Mouse (Mus musculus) stomach, postnatal 0 days (tissue): ENCODE data around the gene Adgrl1. TPM values are rescaled to one million over a fixed set of nuclear protein-coding genes. Genes with fewer than 3 reads are reported as not detected.

Experiments used
- ATAC-seq: fragments of 200-750 bp; cut with Nextera tagmentation; 2 replicates; pipeline ENCODE4 v1.8.0; 2017; ENCODE audit not compliant: low FRiP score, low TSS enrichment
- DNase-seq: peaks from one replicate; pipeline ENCODE4 v3.0.0-alpha.2; 2016; ENCODE audit warnings: low spot score
- H3K27ac ChIP-seq: fragments of 300-500 bp; sonication (generic); replicated peaks from 2 replicates; pipeline ENCODE4 v1.5.1; 2014; ENCODE audit warnings: mild to moderate bottlenecking, control low read depth
- H3K27me3 ChIP-seq: fragments of 300-500 bp; sonication (generic); 2 replicates; pipeline ENCODE4 v1.6.1; 2014; ENCODE audit warnings: low read length; ENCODE audit not compliant: control insufficient read depth, insufficient read depth
- H3K36me3 ChIP-seq: fragments of 300-500 bp; sonication (generic); 2 replicates; pipeline ENCODE4 v1.6.1; 2014; ENCODE audit warnings: low read length, mixed read lengths; ENCODE audit not compliant: control insufficient read depth, insufficient read depth
- H3K4me1 ChIP-seq: fragments of 300-500 bp; sonication (generic); replicated peaks from 2 replicates; pipeline ENCODE4 v1.6.1; 2014; ENCODE audit warnings: antibody characterized with exemption; ENCODE audit not compliant: control insufficient read depth, insufficient read depth
- H3K4me2 ChIP-seq: fragments of 300-500 bp; sonication (generic); replicated peaks from 2 replicates; pipeline ENCODE4 v1.6.1; 2014; ENCODE audit warnings: low read depth, mild to moderate bottlenecking, control low read depth, moderate library complexity
- H3K4me3 ChIP-seq: fragments of 300-500 bp; sonication (generic); 2 replicates; pipeline ENCODE4 v1.5.1; 2014; ENCODE audit warnings: low read depth, low read length, control low read depth
- H3K9ac ChIP-seq: fragments of 300-500 bp; sonication (generic); 2 replicates; pipeline ENCODE4 v1.6.1; 2014; ENCODE audit warnings: mild to moderate bottlenecking, low read length, control low read depth, mixed read lengths
- H3K9me3 ChIP-seq: fragments of 300-500 bp; sonication (generic); 2 replicates; pipeline ENCODE4 v1.6.1; 2016; ENCODE audit warnings: low read length; ENCODE audit not compliant: control insufficient read depth
- CTCF ChIP-seq: IDR thresholded peaks from 2 replicates; pipeline ENCODE4 v1.5.1; 2016; ENCODE audit warnings: antibody characterized with exemption, low read depth, mild to moderate bottlenecking, moderate library complexity
- EP300 ChIP-seq: optimal IDR thresholded peaks from 2 replicates; pipeline ENCODE3; 2016; ENCODE audit warnings: antibody characterized with exemption
- WGBS: fragments of 180-500 bp; shearing (Covaris S2); extraction: QIAGEN DNeasy Blood & Tissue Kit; methylation state at CpG from one replicate; pipeline ENCODE4 v1.1.7; 2014; 5-methylcytosine and 5-hydroxymethylcytosine counted together
- polyA plus RNA-seq: library from polyadenylated mRNA; unstranded; fragments of >200 nt; fragmentation: Nextera tagmentation; extraction: Ambion mirVana; gene quantifications from 2 replicates; pipeline ENCODE4 v1.2.1, GENCODE M21; 2015

Gene Adgrl1
- polyA plus RNA-seq, 1 experiment from 2014 or later: 6.5 TPM

DNA sequence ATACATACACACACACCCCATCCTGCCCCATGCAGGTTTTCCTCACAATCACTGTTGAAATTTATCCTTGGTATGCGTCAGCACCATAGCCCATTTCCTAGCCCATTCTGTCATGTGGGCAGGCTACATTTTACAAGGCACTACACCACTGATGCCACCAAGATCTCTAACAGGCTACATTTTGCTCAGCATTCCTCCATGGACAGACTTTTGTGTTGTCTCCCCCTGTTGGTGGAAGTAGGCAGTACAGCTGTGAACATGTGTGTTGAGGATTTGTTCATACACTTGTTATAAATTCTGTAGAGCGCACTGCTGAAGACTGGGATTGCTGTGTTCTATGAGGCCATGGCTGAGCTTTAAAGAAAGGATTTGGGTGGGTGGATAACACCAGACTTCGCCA is 21.7 kb downstream of the Adgrl1 start:
- Histone ChIP-seq H3K4me3 (no peak overlapping the region), H3K36me3 (0 out of 2 replicates have a peak, but pooled peaks cover 4% of the 10 kb centered on the region), H3K4me1 (no peaks in the 10 kb centered on the region), H3K9ac (no peak overlapping the region), H3K4me2 (no peak overlapping the region), H3K27ac (no peak overlapping the region), H3K9me3 (no peaks in the 10 kb centered on the region), H3K27me3 (no peaks in the 10 kb centered on the region)
- 74% methylated on average over 3 of the region's 3 CpGs for WGBS
- TF ChIP-seq EP300: no peak
- TF ChIP-seq CTCF: peak; percentile 94
- ATAC-seq (0 out of 2 replicates have a peak, but pooled peaks have one; percentile 28), DNase-seq (peak; percentile 78)

DNA sequence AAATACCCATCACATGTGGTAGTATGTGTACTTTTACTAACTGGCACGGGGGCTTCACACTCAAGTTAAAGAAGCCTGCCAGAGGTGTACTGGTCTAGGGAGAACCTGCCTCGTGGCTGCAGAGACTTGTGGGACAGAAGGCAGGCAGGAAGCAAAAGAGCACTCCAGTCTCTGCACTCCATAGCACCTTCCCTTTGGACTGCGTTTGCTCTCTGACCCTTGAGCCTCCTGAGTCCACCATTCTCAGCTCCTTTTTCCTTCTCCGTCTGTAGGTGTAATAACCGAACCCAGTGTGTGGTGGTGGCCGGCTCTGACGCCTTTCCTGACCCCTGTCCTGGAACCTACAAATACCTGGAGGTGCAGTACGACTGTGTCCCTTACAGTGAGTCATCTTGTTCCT is 22.8 kb downstream of the Adgrl1 start:
- H3K9me3 ChIP-seq: no peaks in the 10 kb centered on the region
- H3K9ac ChIP-seq: no peak overlapping the region
- no peak for ATAC-seq

DNA sequence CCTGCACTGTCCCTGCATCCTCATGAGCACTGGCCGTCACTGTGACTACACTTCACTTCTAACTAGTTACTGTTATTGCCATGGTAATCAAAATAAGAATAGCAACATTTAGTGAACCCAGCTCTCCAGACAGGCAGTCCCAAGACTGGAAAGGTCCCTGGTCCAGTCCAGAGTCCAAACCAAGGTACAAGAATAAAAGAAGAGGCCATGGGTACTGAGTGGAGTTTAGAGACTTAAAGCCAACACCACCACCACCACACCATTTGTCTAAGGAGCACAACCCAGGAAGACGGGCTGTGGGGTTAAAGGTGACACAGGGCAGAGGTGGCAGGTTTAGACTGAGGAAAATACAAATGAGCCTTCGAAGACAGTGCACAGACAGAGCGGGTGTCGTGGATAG is 24.7 kb downstream of the Adgrl1 start:
- Histone ChIP-seq H3K4me2 (no peak overlapping the region), H3K4me1 (no peaks in the 10 kb centered on the region), H3K9ac (no peak overlapping the region), H3K4me3 (no peak overlapping the region), H3K27ac (no peak overlapping the region), H3K9me3 (no peaks in the 10 kb centered on the region), H3K27me3 (no peaks in the 10 kb centered on the region), H3K36me3 (peaks cover 7% of the 10 kb centered on the region; the same call in 1 of the 2 replicates)
- DNase-seq (no peak), ATAC-seq (no peak)
- TF ChIP-seq CTCF (no peak), EP300 (no peak)
- WGBS: 82% methylated on average over 5 of the region's 5 CpGs

More for the DNA sequence above, 22.8 kb downstream of the Adgrl1 start:
- no peak overlapping the region for H3K27ac ChIP-seq
- H3K4me2 ChIP-seq: no peak overlapping the region
- DNase-seq: no peak
- WGBS: 92% methylated on average over 8 of the region's 8 CpGs
- TF ChIP-seq EP300 (no peak), CTCF (no peak)
- H3K36me3 ChIP-seq: peaks cover 4% of the 10 kb centered on the region; the same call in 1 of the 2 replicates
- no peaks in the 10 kb centered on the region for H3K4me1 ChIP-seq
- no peaks in the 10 kb centered on the region for H3K27me3 ChIP-seq
- H3K4me3 ChIP-seq: no peak overlapping the region

- Histone ChIP-seq H3K27me3 (no peaks in the 10 kb centered on the region), H3K4me1 (no peaks in the 10 kb centered on the region), H3K9ac (no peak overlapping the region), H3K4me2 (no peak overlapping the region), H3K27ac (no peak overlapping the region), H3K4me3 (no peak overlapping the region), H3K9me3 (no peaks in the 10 kb centered on the region), H3K36me3 (peaks cover 4% of the 10 kb centered on the region; the same call in 1 of the 2 replicates)
- DNase-seq (no peak), ATAC-seq (no peak)
- TF ChIP-seq EP300 (no peak), CTCF (no peak)
- WGBS: 72% methylated on average over 7 of the region's 7 CpGs
These were observed 26.4 kb downstream of the Adgrl1 start for GRCm38 (mm10) chr8:83926266-83926665.

DNA sequence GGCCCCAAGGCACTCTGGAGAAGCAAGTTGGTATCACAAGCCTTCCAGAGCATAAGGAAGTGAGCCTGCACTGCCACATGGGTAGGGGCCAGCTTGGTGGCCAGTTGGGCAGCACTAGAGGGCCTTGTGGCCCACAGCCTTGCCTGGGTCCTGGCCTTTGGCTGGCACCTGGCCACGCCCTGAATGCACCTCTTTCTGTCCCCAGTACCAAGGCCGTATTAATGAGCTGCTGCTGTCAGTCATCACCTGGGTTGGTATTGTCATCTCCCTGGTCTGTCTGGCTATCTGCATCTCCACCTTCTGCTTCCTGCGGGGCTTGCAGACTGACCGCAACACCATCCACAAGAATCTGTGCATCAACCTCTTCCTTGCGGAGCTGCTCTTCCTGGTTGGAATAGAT is 34.3 kb downstream of the Adgrl1 start:
- no peak overlapping the region for H3K4me3 ChIP-seq
- no peaks in the 10 kb centered on the region for H3K4me1 ChIP-seq
- no peaks in the 10 kb centered on the region for H3K9me3 ChIP-seq
- no peak overlapping the region for H3K4me2 ChIP-seq
- H3K27me3 ChIP-seq: no peaks in the 10 kb centered on the region
- no peak for TF ChIP-seq CTCF
- TF ChIP-seq EP300: no peak
- ATAC-seq (no peak), DNase-seq (no peak)
- WGBS: 85% methylated on average over 5 of the region's 5 CpGs
- peaks cover 16% of the 10 kb centered on the region; the same call in 1 of the 2 replicates for H3K36me3 ChIP-seq
- H3K9ac ChIP-seq: no peak overlapping the region
- no peak overlapping the region for H3K27ac ChIP-seq

DNA sequence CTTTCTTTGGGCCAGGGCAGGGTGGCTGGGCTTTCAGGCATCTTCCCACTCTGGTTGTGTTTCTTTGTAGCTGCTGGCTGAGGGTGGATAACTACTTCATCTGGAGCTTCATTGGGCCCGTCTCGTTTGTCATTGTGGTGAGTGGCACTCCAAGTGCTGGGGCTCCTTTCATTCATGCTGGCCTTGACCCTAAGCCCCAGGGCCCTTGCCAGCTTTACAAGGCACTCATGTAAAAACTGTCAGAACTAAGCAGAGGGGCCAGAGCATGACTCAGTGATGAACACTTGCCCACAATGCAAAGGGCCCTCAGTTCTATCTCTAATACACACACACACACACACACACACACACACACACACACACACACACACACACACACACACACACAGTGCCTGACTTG is 35.1 kb downstream of the Adgrl1 start:
- 100% methylated on average over 2 of the region's 2 CpGs for WGBS

More for the DNA sequence above, 35.1 kb downstream of the Adgrl1 start:
- Histone ChIP-seq H3K4me2 (no peak overlapping the region), H3K36me3 (peaks cover 13% of the 10 kb centered on the region; the same call in 1 of the 2 replicates), H3K4me3 (no peak overlapping the region), H3K27me3 (no peaks in the 10 kb centered on the region), H3K9me3 (no peaks in the 10 kb centered on the region), H3K9ac (no peak overlapping the region), H3K27ac (no peak overlapping the region), H3K4me1 (no peaks in the 10 kb centered on the region)
- TF ChIP-seq CTCF (no peak), EP300 (no peak)
- DNase-seq (no peak), ATAC-seq (no peak)
